Mouse (Mus musculus) E14TG2a.4 (cell line): Measurements from ENCODE around the gene Tbc1d17.

Experiments
- CTCF ChIP-seq: conservative IDR thresholded peaks from 2 replicates; pipeline ENCODE4 v1.5.1; 2014; ENCODE audit warnings: low read length
- POU5F1 ChIP-seq: IDR thresholded peaks from 2 replicates; pipeline ENCODE4 v1.6.1; 2014; ENCODE audit warnings: low read length, borderline replicate concordance

DNA sequence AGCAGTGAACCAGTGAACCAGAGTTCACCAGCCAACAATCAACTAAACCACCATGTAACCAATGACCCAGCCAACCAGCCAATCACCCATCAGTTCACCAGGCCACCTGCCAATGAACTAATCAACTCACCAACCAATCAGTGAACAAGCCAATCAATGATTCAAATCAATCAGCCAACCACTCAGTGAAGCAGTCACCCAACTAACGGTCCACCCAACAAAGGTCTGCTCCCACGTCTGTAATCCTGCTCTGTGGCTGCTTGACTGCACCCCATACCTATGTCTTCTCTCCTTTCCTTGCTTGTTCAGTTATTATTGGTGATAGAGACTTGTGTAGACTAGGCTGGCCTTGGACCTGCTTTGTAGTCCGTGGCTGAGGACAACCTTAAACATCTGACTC is 34.9 kb downstream of the Tbc1d17 start:
- TF ChIP-seq CTCF: no peak
- TF ChIP-seq POU5F1: no peak
